Mouse (Mus musculus): ENCODE results near the gene Snap25.

DNA sequence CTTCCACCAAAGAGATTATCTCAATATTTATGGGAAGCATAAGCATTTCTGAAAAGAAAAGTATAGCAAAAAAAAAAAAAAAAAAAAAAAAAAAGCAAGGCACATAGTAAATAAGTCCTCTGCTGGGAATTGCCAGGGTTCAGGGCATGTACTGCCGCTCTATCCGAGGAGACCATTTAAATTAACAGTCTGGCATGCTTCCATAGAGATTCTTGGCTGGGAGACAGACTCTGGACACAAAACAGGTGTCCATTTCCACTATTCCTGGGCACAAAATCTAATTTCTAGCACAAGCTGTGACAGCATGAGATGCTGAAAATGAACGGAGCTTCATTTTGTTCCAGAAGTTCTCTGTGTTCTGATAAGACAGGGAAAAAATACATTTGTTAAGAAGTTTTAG is 27.1 kb upstream of the Snap25 start:
- TF ChIP-seq CTCF (IDR thresholded peaks at IDR 0.05; ENCODE audit: low read depth): no peak
- TF ChIP-seq EP300 (IDR thresholded peaks at IDR 0.05; ENCODE audit: low read depth): no peak

Data from heart, postnatal 0 days (tissue).